Mouse (Mus musculus): Measurements from ENCODE around the gene Ryr2. TPM values are rescaled to one million over a fixed set of nuclear protein-coding genes. Genes with fewer than 3 reads are reported as not detected.
"Not testable (repeated sequence)": the region's sequence is repeated elsewhere in the genome, so short reads cannot be mapped to it uniquely, and the experiment has no call there.

Gene Ryr2
- polyA plus RNA-seq, 1 experiment: 0.24 TPM

- DNase-seq (ENCODE audit: low read depth): no peak
These were observed 557.1 kb downstream of the Ryr2 start for GRCm38 (mm10) chr13:11549644-11550043.

- DNase-seq (ENCODE audit: low read depth): not testable (repeated sequence)
These were observed 557.6 kb downstream of the Ryr2 start for GRCm38 (mm10) chr13:11549136-11549535.

- no peak for DNase-seq (ENCODE audit: low read depth)
These were observed 560.9 kb downstream of the Ryr2 start for GRCm38 (mm10) chr13:11545841-11546240.

- DNase-seq (ENCODE audit: low read depth): no peak
These were observed 564.2 kb downstream of the Ryr2 start for GRCm38 (mm10) chr13:11542546-11542945.

- no peak for DNase-seq (ENCODE audit: low read depth)
These were observed 569.9 kb downstream of the Ryr2 start for GRCm38 (mm10) chr13:11536851-11537250.

- no peak for DNase-seq (ENCODE audit: low read depth)
These were observed 570.9 kb downstream of the Ryr2 start for GRCm38 (mm10) chr13:11535874-11536273.

- DNase-seq (ENCODE audit: low read depth): no peak
These were observed 573.5 kb downstream of the Ryr2 start for GRCm38 (mm10) chr13:11533265-11533664.

GRCm38 (mm10) chr13:11532014-11532890, 574.5 kb downstream of the Ryr2 start:
- DNase-seq (ENCODE audit: low read depth): no peak

GRCm38 (mm10) chr13:11523612-11524011, 583.1 kb downstream of the Ryr2 start:
- DNase-seq (ENCODE audit: low read depth): no peak

GRCm38 (mm10) chr13:11520765-11521164, 586.0 kb downstream of the Ryr2 start:
- no peak for DNase-seq (ENCODE audit: low read depth)

- DNase-seq (ENCODE audit: low read depth): no peak
These were observed 595.1 kb downstream of the Ryr2 start for GRCm38 (mm10) chr13:11511540-11512177.

Other genes starting within 250 kb of the Ryr2 start
- 9.5 and 10.2 TPM in 2 replicates for gene Mtr, start 151.2 kb upstream of the Ryr2 start, polyA plus RNA-seq (2012; rRNA removed)
- gene Actn2, start 233.8 kb upstream of the Ryr2 start, polyA plus RNA-seq (2012; rRNA removed): 0.62 and 1.5 TPM in 2 replicates